Mouse (Mus musculus): ENCODE results near the gene Gar1.

GRCm38 (mm10) chr3:129835388-129835934 is 4.3 kb upstream of the Gar1 start, which contains the start of gene Cfi:
- TF ChIP-seq CTCF (IDR thresholded peaks at IDR 0.05; ENCODE audit: low read depth): no peak
- TF ChIP-seq EP300 (IDR thresholded peaks at IDR 0.05; ENCODE audit: low read depth): no peak
